Mouse (Mus musculus): Measurements from ENCODE around the gene Shb.

GRCm38 (mm10) chr4:45445235-45445634, 87.0 kb downstream of the Shb start:
- TF ChIP-seq CTCF (IDR thresholded peaks at IDR 0.05; ENCODE audit: low read depth) (no peak), EP300 (IDR thresholded peaks at IDR 0.05; ENCODE audit: low read depth) (no peak)
